Mouse (Mus musculus) ES-Bruce4 (cell line): ENCODE data around the gene Camkmt.

Experiments
- CTCF ChIP-seq: IDR thresholded peaks from one replicate; pipeline ENCODE4 v1.8.1; 2011; ENCODE audit warnings: low read depth, low read length
- EP300 ChIP-seq: IDR thresholded peaks from 2 replicates; pipeline ENCODE4 v1.6.1; 2011; ENCODE audit warnings: low read depth, low read length; ENCODE audit not compliant: insufficient read depth

- TF ChIP-seq EP300 = no peak
- no peak for TF ChIP-seq CTCF
Measured at GRCm38 (mm10) chr17:85361006-85361405, 270.7 kb downstream of the Camkmt start.
